Mouse (Mus musculus) heart, embryonic 16.5 days (tissue): ENCODE measurements at regions not wholly inside any gene's neighbourhood (a gene's known extent, or its start where the extent isn't known, plus 50 kb on each side); places are given as distances from the start of the nearest gene placed in this dataset.

Experiments used
- ATAC-seq: fragments of 200-750 bp; cut with Nextera tagmentation; replicated peaks from 2 replicates; pipeline ENCODE4 v1.8.0; 2017; ENCODE audit warnings: moderate number of reproducible peaks; ENCODE audit not compliant: insufficient read depth, low FRiP score; ENCODE audit errors: extremely low read depth
- H3K27ac ChIP-seq: fragments of 300-500 bp; sonication (generic); 2 replicates; pipeline ENCODE4 v1.5.1; 2014; ENCODE audit warnings: mild to moderate bottlenecking, low read length, control low read depth, moderate library complexity
- H3K27me3 ChIP-seq: fragments of 300-500 bp; sonication (generic); 2 replicates; pipeline ENCODE4 v1.6.1; 2014; ENCODE audit warnings: low read length, mixed read lengths; ENCODE audit not compliant: control insufficient read depth, insufficient read depth
- H3K36me3 ChIP-seq: fragments of 300-500 bp; sonication (generic); 2 replicates; pipeline ENCODE4 v1.6.1; 2014; ENCODE audit not compliant: control insufficient read depth, insufficient read depth
- H3K4me1 ChIP-seq: fragments of 300-500 bp; sonication (generic); 2 replicates; pipeline ENCODE4 v1.6.1; 2014; ENCODE audit warnings: low read length, mixed read lengths; ENCODE audit not compliant: control insufficient read depth, insufficient read depth
- H3K4me2 ChIP-seq: fragments of 300-500 bp; sonication (generic); 2 replicates; pipeline ENCODE4 v1.6.1; 2014; ENCODE audit warnings: low read depth, mild to moderate bottlenecking, control low read depth, low read length
- H3K4me3 ChIP-seq: fragments of 300-500 bp; sonication (generic); 2 replicates; pipeline ENCODE4 v1.5.1; 2014; ENCODE audit warnings: mild to moderate bottlenecking, control low read depth, low read length
- H3K9ac ChIP-seq: fragments of 300-500 bp; sonication (generic); 2 replicates; pipeline ENCODE4 v1.6.1; 2014; ENCODE audit warnings: low read length, control low read depth
- H3K9me3 ChIP-seq: fragments of 300-500 bp; sonication (generic); replicated peaks from 2 replicates; pipeline ENCODE4 v1.6.1; 2016; ENCODE audit warnings: low read length; ENCODE audit not compliant: control insufficient read depth
- WGBS: fragments of 180-500 bp; shearing (Covaris S2); extraction: QIAGEN DNeasy Blood & Tissue Kit; methylation state at CpG from one replicate; pipeline ENCODE4 v1.1.7; 2014; 5-methylcytosine and 5-hydroxymethylcytosine counted together

GRCm38 (mm10) chr5:12207452-12207851, 175.7 kb upstream of the Sema3d start:
- H3K4me2 ChIP-seq: no peak overlapping the region
- no peak overlapping the region for H3K4me3 ChIP-seq
- H3K4me1 ChIP-seq: no peaks in the 10 kb centered on the region
- WGBS: 48% methylated on average over 1 of the region's 1 CpGs
- no peaks in the 10 kb centered on the region for H3K36me3 ChIP-seq
- H3K27me3 ChIP-seq: no peaks in the 10 kb centered on the region
- H3K9ac ChIP-seq: no peak overlapping the region
- H3K9me3 ChIP-seq: no peaks in the 10 kb centered on the region
- no peak overlapping the region for H3K27ac ChIP-seq
- ATAC-seq: no peak

DNA sequence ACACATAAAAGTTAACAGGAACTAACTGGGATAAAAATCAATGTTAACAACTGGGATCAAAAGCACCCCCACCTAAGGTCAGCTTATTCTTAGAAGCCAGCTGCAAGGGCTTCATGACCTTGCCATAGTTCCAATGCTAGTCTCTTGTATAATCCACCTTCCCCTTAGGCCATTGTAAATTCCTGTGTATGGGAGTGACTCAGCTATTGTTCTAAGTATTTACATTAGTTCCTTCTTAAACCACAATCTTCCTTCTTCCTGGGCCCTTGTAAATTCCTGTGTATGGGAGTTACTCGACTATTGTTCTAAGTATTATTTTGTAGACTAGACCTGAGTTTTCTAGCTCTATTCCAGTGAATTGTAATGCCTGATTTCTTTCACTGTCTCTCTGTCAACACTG, 173.6 kb upstream of the Sema3d start:
- Histone ChIP-seq H3K4me2 (no peak overlapping the region), H3K27ac (no peak overlapping the region), H3K9me3 (no peaks in the 10 kb centered on the region), H3K4me1 (no peaks in the 10 kb centered on the region), H3K4me3 (no peak overlapping the region), H3K27me3 (no peaks in the 10 kb centered on the region), H3K36me3 (no peaks in the 10 kb centered on the region), H3K9ac (no peak overlapping the region)
- 62% methylated on average over 1 of the region's 1 CpGs for WGBS
- no peak for ATAC-seq

DNA sequence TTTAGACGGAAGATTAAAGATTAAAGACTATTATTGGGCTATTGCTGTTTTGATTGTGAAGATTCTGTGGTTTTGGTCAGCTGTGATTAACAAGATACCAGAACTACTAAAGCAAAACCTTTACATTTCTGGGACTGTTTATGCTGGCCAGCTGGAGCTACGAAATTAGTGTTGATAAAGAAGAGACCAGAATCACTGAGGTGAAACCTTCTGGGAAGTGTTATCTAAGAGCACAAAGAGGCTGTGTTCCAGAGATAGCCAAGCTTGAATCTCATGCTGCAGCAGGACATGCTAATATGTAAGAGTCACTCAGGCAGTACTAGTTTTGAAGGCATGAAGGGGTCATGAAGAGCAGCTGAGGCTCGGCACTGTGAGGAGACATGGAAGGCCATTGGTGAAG, 169.7 kb upstream of the Sema3d start:
- Histone ChIP-seq H3K9me3 (no peaks in the 10 kb centered on the region), H3K4me1 (no peaks in the 10 kb centered on the region), H3K4me3 (no peak overlapping the region), H3K27me3 (no peaks in the 10 kb centered on the region), H3K9ac (no peak overlapping the region), H3K4me2 (no peak overlapping the region), H3K27ac (no peak overlapping the region), H3K36me3 (no peaks in the 10 kb centered on the region)
- no peak for ATAC-seq
- 70% methylated on average over 3 of the region's 3 CpGs for WGBS

DNA sequence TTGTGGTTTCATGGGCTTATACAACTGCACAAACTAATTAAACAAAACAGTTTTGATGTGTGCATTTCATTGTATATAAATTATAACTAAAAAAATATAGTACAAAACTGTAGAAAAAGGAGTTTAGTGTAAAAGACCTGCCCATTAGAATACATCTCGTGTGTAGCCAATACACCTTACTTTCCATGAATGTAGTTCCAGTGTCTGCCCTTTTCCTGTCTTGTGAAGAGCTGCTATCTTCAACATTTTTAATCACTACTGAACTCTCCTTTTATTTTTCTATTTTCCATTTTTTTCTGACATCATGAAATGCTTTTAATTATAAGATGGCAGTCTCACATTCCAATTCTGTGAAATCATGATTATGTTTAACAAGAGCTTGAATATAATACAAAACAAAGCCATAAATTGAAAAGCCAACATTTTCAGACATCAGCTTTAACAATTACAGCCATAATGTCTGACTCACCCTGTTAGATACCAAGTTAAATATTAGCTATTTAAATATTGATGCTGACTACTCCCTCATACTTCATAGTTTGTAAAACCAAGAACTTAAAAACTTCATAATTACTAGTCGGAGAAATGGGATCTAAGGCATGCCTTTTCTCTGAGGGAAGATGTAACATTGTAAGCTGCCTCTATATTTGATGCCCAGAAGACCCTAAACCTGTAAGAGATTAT, 163.6 kb upstream of the Sema3d start:
- H3K4me3 ChIP-seq: no peak overlapping the region
- no peak overlapping the region for H3K9ac ChIP-seq
- no peak overlapping the region for H3K4me2 ChIP-seq
- no peaks in the 10 kb centered on the region for H3K4me1 ChIP-seq
- ATAC-seq: no peak
- H3K36me3 ChIP-seq: no peaks in the 10 kb centered on the region
- H3K27ac ChIP-seq: no peak overlapping the region
- no peaks in the 10 kb centered on the region for H3K9me3 ChIP-seq
- H3K27me3 ChIP-seq: no peaks in the 10 kb centered on the region
- 70% methylated on average over 2 of the region's 2 CpGs for WGBS

DNA sequence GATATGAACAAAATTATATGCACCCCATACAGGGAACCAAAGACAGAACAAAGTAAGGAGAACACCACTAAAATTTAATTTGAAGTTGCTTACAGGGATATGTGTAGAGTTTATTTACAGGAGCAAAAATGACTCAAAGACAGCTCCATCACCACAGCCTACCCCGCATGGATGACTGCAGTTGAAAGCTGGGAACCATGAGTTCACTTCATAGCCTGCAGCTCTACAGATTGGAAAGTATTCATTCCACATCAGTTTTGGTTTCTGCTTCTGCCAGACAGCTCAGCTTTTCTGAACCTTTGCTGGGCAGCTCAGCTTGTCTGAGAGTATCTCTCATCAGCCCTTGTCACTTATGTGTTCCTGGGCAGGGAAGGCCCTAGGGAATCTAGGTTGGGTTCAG, 160.6 kb upstream of the Sema3d start:
- Histone ChIP-seq H3K4me2 (no peak overlapping the region), H3K27me3 (no peaks in the 10 kb centered on the region), H3K9ac (no peak overlapping the region), H3K36me3 (no peaks in the 10 kb centered on the region), H3K9me3 (no peaks in the 10 kb centered on the region), H3K27ac (no peak overlapping the region), H3K4me1 (no peaks in the 10 kb centered on the region), H3K4me3 (no peak overlapping the region)
- 83% methylated on average over 1 of the region's 1 CpGs for WGBS
- no peak for ATAC-seq

GRCm38 (mm10) chr5:12233377-12234096, 149.6 kb upstream of the Sema3d start:
- Histone ChIP-seq H3K4me1 (no peaks in the 10 kb centered on the region), H3K27ac (no peak overlapping the region), H3K36me3 (no peaks in the 10 kb centered on the region), H3K9ac (no peak overlapping the region), H3K27me3 (no peaks in the 10 kb centered on the region), H3K9me3 (no peaks in the 10 kb centered on the region), H3K4me3 (no peak overlapping the region), H3K4me2 (no peak overlapping the region)
- no peak for ATAC-seq
- 65% methylated on average over 5 of the region's 5 CpGs for WGBS

DNA sequence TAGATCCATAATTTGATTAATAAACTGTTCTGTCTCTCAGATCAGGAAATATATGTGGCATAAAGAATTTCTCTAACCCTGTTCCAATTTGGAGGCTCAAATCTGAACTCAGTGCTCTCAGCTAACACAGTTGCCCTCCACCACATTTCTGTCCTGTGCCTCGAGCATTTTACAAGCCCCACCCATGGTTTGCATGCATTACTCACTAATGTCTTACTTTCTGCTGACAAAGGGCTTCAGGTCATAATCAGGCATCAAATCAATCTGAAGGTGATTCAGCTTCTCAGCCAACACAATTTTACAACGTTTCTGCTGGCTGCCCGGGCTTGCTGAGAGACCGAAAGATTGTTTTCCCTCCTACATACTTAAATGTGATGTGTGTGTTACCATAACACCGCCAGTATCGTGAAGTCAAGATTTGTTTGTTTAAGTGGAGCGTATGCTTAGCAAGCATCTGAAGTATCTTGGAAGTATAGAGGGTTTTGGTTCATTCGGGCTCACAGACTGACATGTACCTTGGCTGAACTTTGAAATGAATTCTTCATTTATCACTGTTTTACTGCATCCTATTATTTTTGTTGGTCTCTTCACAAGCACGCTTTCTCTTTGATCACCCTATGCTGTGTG, 139.9 kb upstream of the Sema3d start:
- H3K9me3 ChIP-seq: no peaks in the 10 kb centered on the region
- H3K4me1 ChIP-seq: no peaks in the 10 kb centered on the region
- H3K27me3 ChIP-seq: no peaks in the 10 kb centered on the region
- no peak overlapping the region for H3K9ac ChIP-seq
- H3K36me3 ChIP-seq: no peaks in the 10 kb centered on the region
- no peak overlapping the region for H3K4me3 ChIP-seq
- no peak for ATAC-seq
- 62% methylated on average over 9 of the region's 9 CpGs for WGBS
- H3K4me2 ChIP-seq: no peak overlapping the region
- no peak overlapping the region for H3K27ac ChIP-seq

- Histone ChIP-seq H3K4me2 (peak overlapping the region; percentile 57), H3K4me3 (peak overlapping the region; percentile 34)
These were observed 89.5 kb upstream of the Sema3d start for GRCm38 (mm10) chr5:12293685-12294084.

DNA sequence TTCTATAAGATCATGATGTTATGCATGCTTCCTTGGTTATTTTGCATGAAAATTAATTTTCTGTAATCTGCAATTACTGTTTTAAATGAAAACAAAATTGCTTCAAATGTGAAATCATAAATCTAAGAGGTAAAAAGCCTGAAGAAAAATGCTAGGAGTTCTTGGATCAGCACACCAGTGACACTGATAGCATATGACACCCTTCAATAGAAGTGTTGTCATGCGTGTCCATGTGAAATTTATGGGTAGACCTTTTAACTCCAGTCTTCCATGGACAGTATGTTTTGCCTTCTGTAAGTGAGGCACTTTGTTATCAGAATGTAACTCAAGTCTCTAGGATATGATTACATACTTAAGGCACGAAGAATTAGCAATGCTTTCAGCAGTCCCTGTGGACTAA, 85.9 kb upstream of the Sema3d start:
- H3K9ac ChIP-seq: no peak overlapping the region
- H3K36me3 ChIP-seq: no peaks in the 10 kb centered on the region
- no peak for ATAC-seq
- 46% methylated on average over 2 of the region's 2 CpGs for WGBS
- no peak overlapping the region for H3K27ac ChIP-seq
- H3K4me1 ChIP-seq: no peaks in the 10 kb centered on the region
- no peak overlapping the region for H3K4me2 ChIP-seq
- no peak overlapping the region for H3K4me3 ChIP-seq
- no peaks in the 10 kb centered on the region for H3K27me3 ChIP-seq
- no peaks in the 10 kb centered on the region for H3K9me3 ChIP-seq

More at GRCm38 (mm10) chr5:12293685-12294084, 89.5 kb upstream of the Sema3d start:
- Histone ChIP-seq H3K9ac (peak overlapping the region; percentile 46; the same call in 1 of the 2 replicates), H3K27me3 (no peaks in the 10 kb centered on the region), H3K9me3 (no peaks in the 10 kb centered on the region), H3K27ac (no peak overlapping the region), H3K4me1 (no peaks in the 10 kb centered on the region), H3K36me3 (no peaks in the 10 kb centered on the region)
- no peak for ATAC-seq
- 44% methylated on average over 4 of the region's 4 CpGs for WGBS
